Mouse (Mus musculus) cerebellum, postnatal 36 days (tissue): Measurements from ENCODE around the gene Glce.

Experiments used
- DNase-seq, 2 experiments: peaks; one replicate each; pipeline ENCODE4 v3.0.0; 2021 to 2022; ENCODE audit warnings: mixed read lengths in 2 of 2

Glce gene

DNA sequence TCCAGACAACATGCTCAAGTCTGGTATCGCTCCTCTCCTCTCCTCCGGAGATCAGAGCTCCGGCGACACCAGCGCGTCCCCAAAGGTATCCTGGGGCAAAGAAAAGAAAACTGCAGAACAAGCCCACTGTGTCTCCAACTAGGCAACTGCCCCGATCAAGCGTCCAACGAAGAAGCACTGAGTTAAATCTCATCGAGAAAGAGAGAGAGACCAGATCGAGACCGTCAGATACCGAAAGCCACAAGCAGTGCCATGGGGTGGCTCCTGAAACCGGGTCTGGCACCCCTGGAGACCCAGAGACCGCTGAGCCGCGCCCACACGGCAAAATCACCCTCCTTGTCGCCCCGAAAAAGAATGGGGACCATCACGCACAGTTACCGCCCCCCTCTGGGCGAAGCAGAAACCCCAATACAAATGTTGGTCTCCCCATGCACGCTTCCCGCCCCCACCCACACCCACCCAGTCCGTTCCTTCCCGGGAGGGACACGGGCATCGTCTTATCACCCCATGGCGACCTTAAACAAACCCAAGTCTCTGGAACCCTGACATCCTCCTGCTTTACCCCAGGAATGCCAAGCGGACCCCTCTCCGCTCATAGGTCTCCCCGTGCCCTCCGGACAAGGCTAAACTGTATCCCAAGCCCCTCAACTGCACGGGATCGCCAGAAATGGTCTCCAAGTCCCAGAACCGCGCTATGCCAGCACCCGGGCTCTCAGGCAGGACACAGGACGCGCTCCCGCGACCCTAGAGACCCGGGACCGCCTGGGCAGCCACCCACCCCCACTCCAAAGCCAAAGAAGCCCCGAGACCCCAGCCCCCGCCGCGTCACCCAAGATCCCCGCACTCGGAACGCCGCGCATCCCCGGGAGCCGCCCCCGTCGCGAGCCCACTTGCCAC is 656 bp downstream of the Glce start:
- peak; percentile 43 to 56 for DNase-seq

DNA sequence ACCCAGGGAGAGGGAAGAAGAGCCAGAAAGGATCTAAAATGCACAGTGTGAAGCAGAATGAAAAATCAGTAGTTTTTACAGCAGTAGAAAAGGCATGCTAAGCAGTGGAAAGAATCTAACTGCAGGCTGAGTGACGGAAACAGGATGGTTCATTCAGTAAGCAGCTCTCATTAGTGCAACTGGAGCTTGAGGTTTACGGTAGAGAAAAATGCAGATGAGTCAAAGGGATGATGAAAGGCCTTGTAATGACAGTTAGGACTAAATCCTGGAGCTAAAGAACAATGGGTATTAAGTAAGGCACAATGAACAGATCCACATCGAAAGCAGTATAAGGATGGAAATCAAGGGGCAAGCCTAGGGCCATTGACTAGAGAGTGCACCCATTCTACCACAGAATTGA is 3.7 kb downstream of the Glce start:
- no peak for DNase-seq

DNA sequence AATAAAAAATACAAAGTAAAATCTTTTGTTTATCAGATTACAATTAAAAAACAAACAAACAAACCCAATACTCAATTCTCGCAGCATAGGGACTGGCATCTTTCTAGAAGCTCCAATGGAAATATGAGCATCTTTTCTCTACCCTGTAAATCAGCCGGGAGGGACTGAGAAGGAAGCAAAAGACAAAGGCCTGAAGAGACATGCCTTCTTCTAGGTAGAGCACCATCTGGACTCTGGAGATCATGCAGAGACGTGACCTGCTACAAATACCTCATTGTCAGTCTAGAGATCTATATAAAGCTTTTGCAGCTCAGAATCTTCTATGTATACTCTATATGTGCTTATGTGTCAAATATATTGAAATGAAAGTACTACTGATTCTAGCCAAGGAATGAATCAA is 6.6 kb downstream of the Glce start:
- peak; percentile 49 to 66 for DNase-seq

DNA sequence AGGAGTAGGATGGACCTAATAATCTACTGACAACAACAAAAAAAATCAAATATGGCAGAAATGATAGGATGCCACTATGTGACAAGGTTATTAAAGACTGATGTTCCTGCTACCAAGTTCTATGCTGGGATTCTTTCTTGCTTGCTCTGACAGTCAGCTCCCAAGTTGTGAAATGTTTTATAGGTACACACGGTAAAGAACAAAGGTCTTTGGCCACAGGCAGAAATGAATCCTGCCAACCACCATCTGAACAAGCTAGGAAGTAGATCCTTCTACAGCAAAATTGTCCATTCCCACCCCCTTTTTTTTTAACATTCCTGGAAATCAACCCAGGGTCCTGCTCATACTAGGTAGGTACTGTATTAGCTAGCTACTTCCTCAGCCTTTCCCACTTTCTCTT is 25.9 kb downstream of the Glce start:
- no peak for DNase-seq

DNA sequence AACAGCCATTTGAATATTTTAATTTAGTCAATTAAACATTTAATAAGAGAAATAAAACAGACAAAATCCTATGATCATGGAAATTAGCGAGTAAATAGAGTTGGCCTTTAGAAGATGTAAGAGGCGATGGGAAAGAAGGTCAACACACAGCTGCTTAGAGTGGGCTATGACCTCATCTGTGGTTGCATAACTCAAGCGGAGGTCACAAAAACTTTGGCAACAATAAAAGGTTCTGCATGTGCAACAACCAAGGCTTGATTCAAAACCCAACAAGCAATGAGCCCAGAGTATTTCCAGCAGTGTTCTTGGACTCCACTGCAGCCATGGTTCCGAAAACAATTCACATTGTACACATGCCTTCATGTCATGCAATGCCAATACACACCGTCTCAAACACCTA is 30.9 kb downstream of the Glce start:
- DNase-seq, result no peak

DNA sequence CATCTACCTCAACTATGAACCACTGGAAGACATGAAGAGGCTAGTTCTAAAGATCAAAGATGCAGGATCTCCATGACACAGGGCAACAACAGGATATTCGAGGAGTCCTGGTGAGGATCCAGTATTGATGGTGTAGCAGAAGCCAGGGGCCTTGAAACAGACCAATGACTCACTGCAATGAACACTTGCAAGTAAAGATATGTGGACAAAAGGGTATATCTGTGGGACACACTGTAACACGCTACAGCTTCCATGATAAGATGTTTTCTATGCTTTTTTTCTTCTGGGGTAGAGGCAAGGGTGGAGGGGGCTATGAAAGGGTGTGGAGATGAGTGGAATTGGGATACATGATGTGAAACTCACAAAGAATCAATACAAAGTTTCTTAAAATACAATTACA is 36.9 kb downstream of the Glce start:
- DNase-seq, result no peak

DNA sequence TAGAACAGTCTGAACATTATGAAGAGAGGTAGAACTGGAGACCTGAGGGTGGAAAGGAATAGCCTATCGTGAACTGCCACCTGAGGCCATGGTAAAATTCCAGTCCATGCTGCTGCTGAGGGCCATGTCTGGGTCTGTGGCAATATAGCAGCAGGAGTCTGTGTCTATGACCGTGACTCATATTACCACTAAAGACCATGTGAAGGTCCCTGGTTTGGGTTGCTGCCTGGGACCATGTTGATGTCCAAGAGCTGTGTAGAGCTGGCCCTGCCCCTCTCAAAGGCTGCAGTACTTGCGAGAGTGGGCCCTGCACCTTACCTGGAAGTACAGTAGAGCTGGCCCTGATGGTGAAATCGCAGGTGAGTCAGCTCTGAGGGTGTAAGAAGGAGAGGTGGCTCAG is 37.6 kb downstream of the Glce start:
- no peak for DNase-seq

DNA sequence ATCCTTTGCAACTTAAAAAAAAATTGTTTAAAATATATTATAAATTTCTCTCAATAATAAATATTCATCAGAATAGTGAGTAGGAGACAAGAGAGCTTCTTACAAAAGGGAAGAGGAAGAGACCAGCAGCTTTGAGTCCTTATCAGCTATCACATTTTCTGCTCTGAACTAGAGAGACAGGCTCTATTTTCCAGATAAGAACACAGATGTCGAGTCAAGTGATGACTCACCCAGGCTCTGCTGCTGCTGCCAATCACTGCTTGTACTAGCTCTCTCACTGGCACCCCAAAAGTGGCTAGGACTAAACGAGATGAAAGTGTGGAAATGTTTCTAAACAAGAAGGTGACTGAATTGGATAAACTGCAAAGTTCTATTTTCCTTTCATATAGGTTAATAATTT is 39.5 kb downstream of the Glce start:
- DNase-seq, result no peak

DNA sequence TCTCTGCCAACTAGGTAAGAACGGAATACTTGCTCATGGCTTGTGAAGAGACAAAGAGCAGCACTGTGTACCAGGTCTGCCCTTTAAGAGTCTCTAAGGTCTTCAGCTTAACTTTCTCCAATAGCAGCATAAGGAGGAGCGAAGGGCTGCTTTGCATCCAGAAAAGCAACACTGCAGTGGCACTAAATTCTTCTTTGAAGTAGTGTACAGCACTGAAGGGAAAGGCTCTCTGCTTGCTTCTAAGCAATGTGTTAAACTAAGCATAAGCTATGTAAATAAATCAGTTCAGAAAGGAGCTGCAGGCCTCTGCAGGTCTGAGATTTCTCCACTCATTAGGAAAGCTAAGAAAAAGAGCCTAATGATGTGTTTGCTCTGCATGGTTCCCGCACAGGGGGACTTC is 40.9 kb downstream of the Glce start:
- DNase-seq, result no peak

- no peak for DNase-seq
Observed at GRCm38 (mm10) chr9:62080028-62080760, 42.3 kb downstream of the Glce start.

DNA sequence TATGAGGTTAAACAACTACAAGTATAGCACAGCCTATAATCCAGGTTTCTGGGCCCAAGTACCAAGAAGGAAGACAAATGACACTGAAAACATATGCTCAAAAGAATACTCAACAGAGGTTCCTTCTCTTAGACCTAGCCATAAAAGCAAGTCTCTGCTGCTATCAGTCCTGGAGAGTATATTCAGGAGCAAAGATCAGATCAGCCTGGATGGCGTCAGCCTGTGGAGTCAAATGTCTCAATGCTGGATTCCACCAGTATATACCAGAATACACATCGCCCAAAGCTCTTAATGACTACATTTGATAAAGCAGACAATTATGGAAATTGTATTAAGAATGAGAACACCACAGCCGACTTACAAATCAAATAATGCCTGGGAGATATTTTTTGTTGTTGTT is 60.2 kb downstream of the Glce start:
- DNase-seq, result no peak

- DNase-seq, result no peak
Observed at GRCm38 (mm10) chr9:62060431-62060830, 62.0 kb downstream of the Glce start.

DNA sequence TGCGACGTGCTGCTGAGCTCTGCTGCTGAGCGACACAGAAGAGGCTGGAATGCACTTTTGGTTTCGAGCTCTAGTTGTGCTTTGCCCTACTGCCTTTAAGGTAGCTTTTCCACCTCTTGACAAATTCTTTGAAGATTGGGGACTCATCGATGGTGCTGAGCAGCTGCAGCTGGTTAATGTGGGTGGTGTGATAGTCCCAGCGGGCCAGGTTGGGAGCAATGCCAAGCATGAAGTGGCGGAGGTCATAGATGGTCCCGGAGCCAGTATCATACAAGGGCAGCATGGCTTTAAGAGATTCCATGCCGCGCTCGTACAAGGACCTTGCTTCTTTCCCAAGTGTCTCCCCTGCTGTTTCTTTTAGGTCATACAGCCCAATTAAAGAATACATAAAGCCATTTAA is 62.5 kb downstream of the Glce start:
- DNase-seq, result no peak

GRCm38 (mm10) chr9:62057881-62058506 is 64.5 kb downstream of the Glce start:
- DNase-seq, result no peak

DNA sequence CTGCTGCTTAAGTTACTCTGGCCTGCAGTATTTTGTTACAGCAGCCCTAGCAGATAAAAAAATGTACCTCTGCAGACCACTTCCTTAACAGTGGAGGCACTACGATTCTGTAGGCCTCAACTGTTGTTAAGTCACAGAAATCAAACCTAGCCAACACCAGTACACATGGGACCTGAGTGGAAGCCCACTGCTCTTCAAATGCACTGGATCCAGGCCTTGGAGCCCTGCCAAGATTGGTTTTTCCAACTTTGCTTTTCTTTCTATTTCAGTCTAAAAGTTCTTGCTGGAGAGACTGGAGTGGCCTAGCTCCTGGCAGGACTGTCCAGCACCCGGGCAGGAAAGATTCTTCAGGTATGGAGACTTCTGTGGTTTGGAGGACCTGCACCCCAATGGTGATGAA is 66.2 kb downstream of the Glce start:
- no peak for DNase-seq

DNA sequence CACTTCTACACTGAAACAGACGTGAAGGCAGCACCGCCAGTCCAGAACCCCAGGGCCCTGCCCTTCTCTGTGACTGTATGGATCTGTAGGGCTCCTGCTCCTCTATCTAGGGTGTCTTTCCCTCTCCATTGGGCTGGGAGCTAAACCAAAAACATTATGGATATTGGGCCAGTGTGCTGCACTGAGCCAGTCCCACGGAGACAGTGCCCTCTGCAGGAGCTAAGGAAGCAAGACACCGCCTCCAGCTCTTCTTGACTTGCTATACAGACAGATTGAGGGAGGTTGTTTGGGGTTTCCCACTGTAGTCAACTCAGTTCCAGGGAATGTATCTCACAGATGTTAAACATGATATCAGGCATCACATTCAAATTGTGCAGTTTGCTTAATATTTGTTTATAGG is 71.7 kb downstream of the Glce start:
- no peak for DNase-seq

GRCm38 (mm10) chr9:62049166-62049565 is 73.3 kb downstream of the Glce start:
- no peak for DNase-seq

DNA sequence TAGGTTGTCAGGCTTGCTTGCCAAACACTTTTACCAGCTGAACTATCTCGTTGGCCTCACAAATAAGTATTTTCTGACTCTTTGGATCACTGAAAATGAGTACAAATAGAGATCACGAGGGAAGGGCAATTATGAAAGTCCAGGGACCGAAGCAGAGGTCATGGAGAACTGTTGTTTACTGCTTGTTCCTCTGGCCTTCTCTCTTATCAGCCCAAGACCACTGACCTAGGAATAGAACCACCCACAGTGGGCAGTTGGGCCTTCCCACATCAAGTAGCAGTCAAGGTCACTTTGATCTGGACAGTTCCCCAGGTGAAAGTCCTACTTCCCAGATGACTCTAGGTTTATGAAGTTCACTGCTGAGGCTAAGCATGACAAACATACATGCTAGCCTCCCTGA is 80.3 kb downstream of the Glce start:
- no peak for DNase-seq

- peak; percentile 91 to 93 for DNase-seq
Observed at GRCm38 (mm10) chr9:62040008-62040608, 82.3 kb downstream of the Glce start.

GRCm38 (mm10) chr9:62035806-62036205 is 86.6 kb downstream of the Glce start:
- no peak for DNase-seq

DNA sequence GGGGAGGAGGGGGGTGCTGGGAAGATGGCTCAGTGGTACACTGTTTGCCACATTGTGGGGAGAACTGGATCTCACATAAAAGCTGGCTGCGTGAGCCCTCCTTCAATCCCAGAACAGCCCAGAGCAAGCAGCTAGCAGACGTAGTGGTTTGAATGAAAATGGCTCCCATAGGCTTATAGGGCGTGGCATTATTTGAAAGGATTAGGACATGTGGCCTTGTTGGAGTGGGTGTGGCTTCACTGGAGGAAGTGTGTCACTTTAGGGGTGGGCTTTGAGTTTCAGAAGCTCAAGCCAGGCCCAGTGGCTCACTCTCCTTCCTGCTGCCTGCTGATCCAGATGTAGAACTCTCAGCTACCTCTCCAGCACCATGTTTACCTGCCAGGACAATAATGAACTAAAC is 90.2 kb downstream of the Glce start:
- DNase-seq, result no peak

- DNase-seq, result no peak
Observed at GRCm38 (mm10) chr9:62028072-62028471, 94.4 kb downstream of the Glce start.

DNA sequence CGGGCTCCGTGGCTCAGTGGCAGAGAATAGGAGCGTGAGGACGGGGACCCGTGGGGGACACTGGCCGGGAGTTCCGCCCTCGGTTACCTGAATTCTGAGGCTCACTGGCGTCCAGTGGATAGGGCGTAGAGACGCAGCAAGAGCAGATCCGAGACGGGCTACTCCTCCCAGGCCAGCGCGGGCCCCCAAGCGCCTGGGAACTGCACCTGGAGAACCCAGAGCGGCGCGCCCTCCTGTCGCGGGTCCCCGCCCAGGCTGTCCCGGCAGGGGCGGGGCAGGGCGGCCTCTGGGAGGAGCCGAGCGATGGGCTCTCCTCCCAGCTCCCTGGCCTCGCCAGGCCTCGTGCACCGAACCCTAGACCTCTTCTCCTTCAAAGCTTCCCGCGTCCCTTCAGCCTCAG is 95.9 kb downstream of the Glce start, which contains the start of gene Paqr5:
TSS of gene Paqr5 (minus strand) at position 257 of the 400 bp plus-strand sequence.
- no peak for DNase-seq
